Mouse (Mus musculus): ENCODE measurements around the gene Fam72a. TPM values are rescaled to one million over a fixed set of nuclear protein-coding genes. Genes with fewer than 3 reads are reported as not detected.

The Fam72a gene
- total RNA-seq, 2 experiments from 2014 or later, result 1.2 to 1.8 TPM

GRCm38 (mm10) chr1:131580389-131580788, 52.7 kb downstream of the Fam72a start:
- no peak for DNase-seq

DNA sequence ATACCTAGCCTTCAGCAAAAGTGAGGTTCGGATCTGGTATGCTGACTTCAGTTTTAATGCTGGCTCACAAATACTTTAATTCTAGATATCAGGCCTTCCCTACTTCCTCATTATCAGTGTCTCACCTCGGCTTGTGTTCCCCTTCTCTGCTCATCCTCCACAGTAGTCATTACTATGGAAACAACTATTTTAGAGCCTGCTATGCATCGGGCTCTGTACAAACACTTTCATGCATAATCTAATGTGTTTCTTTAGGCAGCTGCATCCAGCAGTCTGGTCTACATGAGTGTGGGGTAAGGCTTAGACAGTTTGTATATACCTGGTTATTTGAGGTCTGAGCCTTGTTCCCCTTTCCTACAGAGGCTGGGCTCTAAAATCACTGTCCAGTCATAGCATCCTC, 55.9 kb downstream of the Fam72a start:
- no peak for DNase-seq

GRCm38 (mm10) chr1:131586836-131587235, 59.1 kb downstream of the Fam72a start:
- DNase-seq, result no peak

Small RNA genes within 50 kb of the gene (microRNA-seq; reads per million reads assigned to microRNA genes)
- gene Gm24273, result 0 reads per million in 2 experiments

Other genes with a start within 250 kb of the Fam72a start
- gene Ikbke, start 248.3 kb upstream of the Fam72a start, total RNA-seq (2021), result 1 to 10 TPM; 2.9 to 3.0 TPM
- 10 to 100 TPM; 34.2 to 40.4 TPM for gene Srgap2, start 551 bp upstream of the Fam72a start, total RNA-seq (2021)
- gene Avpr1b, start 71.3 kb downstream of the Fam72a start, total RNA-seq (2021), result not detected
- 1 to 10 TPM in 1 of 2 experiments, under 1 TPM in 1; 0.81 to 2.1 TPM for gene Ctse, start 110.4 kb downstream of the Fam72a start, total RNA-seq (2021)
- 1 to 10 TPM; 2.6 to 3.6 TPM for gene Rab7b, start 160.8 kb downstream of the Fam72a start, total RNA-seq (2021)
- gene Slc26a9, start 216.1 kb downstream of the Fam72a start, total RNA-seq (2021), result under 1 TPM in 1 of 2 experiments, not detected in 1; 0.07 TPM